Mouse (Mus musculus) Patski (cell line): ENCODE data around the gene Mup7. TPM values are rescaled to one million over a fixed set of nuclear protein-coding genes. Genes with fewer than 3 reads are reported as not detected.
"Not testable (repeated sequence)": the region's sequence is repeated elsewhere in the genome, so short reads cannot be mapped to it uniquely, and the experiment has no call there.

Experiments used
- ATAC-seq: fragments of 100-300 bp; one replicate; pipeline ENCODE4 v1.8.0; 2021
- CTCF ChIA-PET: fragments of 350-600 bp; sonication (Branson Sonifier 250); formaldehyde crosslinking; loops from one replicate; lab custom pipeline; 2022; ENCODE audit warnings: inconsistent platforms; lab: Charles Lee
- POLR2A ChIA-PET: fragments of 350-600 bp; sonication (Branson Sonifier 250); formaldehyde crosslinking; loops from one replicate; lab custom pipeline; 2022; ENCODE audit warnings: antibody characterized with exemption, inconsistent platforms; lab: Charles Lee
- DNase-seq: peaks from one replicate; pipeline ENCODE4 v3.0.0-alpha.2; 2011; ENCODE audit warnings: low read depth, low spot score
- H3K27me3 ChIP-seq: fragments of 371-371 bp; one replicate; pipeline ENCODE4 v1.5.1; 2021
- in situ Hi-C: fragments of 300-500 bp; cut with MboI; formaldehyde crosslinking; loops from 3 replicates; pipeline ENCODE4 v1.11.1; 2018; ENCODE audit warnings: low pct_unique_long_range_greater_than_20kb, mixed read lengths
- polyA plus RNA-seq: library from polyadenylated mRNA; unstranded; gene quantifications from one replicate; pipeline ENCODE4 v1.2.3, GENCODE M21; 2021

Mup7 gene
- polyA plus RNA-seq = not detected

DNA sequence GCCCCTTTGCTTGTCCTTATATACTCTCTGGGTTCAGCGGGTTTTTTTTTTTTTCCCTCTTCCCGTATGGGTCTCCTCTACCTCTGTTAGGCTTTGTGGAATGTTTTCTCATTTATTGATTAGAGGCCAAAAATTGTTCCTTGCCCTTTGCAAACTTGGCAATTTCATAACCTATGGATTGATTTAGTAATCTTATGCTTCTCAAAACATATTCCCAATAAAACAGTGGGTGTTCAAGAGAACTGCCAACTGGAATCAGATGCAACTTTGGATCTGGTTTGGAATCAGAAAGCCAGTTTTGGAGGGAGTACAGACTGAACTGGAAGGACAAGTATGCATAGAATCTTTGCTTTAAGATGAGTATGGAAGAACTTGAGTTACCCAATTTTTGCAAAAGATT, at the start of gene Mup7:
TSS of gene Mup7 (minus strand) at position 101 of the 400 bp plus-strand sequence.
- POLR2A ChIA-PET, ATAC-seq, H3K27me3 ChIP-seq, DNase-seq, CTCF ChIA-PET, in situ Hi-C loops: not testable (repeated sequence)

- DNase-seq, H3K27me3 ChIP-seq, CTCF ChIA-PET, in situ Hi-C loops, ATAC-seq, POLR2A ChIA-PET: not testable (repeated sequence)
These were observed 9.6 kb upstream of the Mup7 start for GRCm38 (mm10) chr4:60079865-60080264.

- CTCF ChIA-PET, ATAC-seq, DNase-seq, H3K27me3 ChIP-seq, POLR2A ChIA-PET, in situ Hi-C loops: not testable (repeated sequence)
These were observed 40.8 kb downstream of the Mup7 start for GRCm38 (mm10) chr4:60029334-60030111.

DNA sequence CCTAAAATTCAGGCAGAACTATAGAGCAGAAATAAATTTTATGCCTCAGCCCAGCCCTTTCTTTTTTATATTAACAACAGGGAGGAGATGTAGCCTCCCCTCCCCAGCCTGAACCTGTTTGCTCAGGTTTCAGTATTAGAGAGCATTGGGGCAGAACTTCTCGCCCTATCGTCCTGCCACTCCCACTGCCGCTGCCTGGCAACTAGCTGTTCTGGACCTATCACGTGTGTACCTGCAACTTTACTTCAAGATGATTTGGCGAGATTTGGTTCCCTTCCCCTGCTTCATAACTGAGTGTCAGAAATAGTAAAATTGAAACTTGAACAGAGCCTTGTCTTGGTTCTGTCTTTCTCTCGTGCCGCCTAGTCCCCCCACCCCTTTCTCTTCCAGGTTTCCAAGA, 50.1 kb downstream of the Mup7 start:
- POLR2A ChIA-PET, in situ Hi-C loops, ATAC-seq: not testable (repeated sequence)

More for the DNA sequence above, 50.1 kb downstream of the Mup7 start:
- DNase-seq, CTCF ChIA-PET, H3K27me3 ChIP-seq: not testable (repeated sequence)

Other genes starting within 250 kb of the Mup7 start
- not detected for gene Slc46a2, start 155.4 kb downstream of the Mup7 start, polyA plus RNA-seq
- not detected for gene Mup4, start 109.8 kb downstream of the Mup7 start, polyA plus RNA-seq
- gene Mup6, start 106.2 kb downstream of the Mup7 start, polyA plus RNA-seq = not detected
- not detected for gene Mup2, start 83.8 kb upstream of the Mup7 start, polyA plus RNA-seq
- gene Mup8, start 152.1 kb upstream of the Mup7 start, polyA plus RNA-seq = not detected